Mouse (Mus musculus) kidney, adult 2 months (tissue): ENCODE measurements around the gene Hmgxb4.

Experiments
- CTCF ChIP-seq: fragments of 200-500 bp; conservative IDR thresholded peaks from 2 replicates; pipeline ENCODE4 v1.5.1; 2011; ENCODE audit warnings: low read depth, mild to moderate bottlenecking, control low read depth, low read length, moderate library complexity, mixed read lengths; ENCODE audit not compliant: insufficient read depth, insufficient read length
- POLR2A ChIP-seq: fragments of 200-500 bp; IDR thresholded peaks from one replicate; pipeline ENCODE4 v1.6.1; 2011; ENCODE audit warnings: low read depth, low read length, control low read depth

GRCm38 (mm10) chr8:75047784-75048183 lies 54.6 kb downstream of the Hmgxb4 start:
- TF ChIP-seq CTCF (no peak), POLR2A (no peak)
